Mouse (Mus musculus) embryonic facial prominence, embryonic 15.5 days (tissue): ENCODE data around the gene Tcl1b1. TPM values are rescaled to one million over a fixed set of nuclear protein-coding genes. Genes with fewer than 3 reads are reported as not detected.
"Not testable (repeated sequence)": the region's sequence is repeated elsewhere in the genome, so short reads cannot be mapped to it uniquely, and the experiment has no call there.

ENCODE experiments used
- ATAC-seq: fragments of 200-750 bp; cut with Nextera tagmentation; 2 replicates; pipeline ENCODE4 v1.8.0; 2017; ENCODE audit warnings: low read depth, moderate TSS enrichment; ENCODE audit not compliant: insufficient number of reproducible peaks, low FRiP score, low TSS enrichment
- H3K27ac ChIP-seq: fragments of 300-500 bp; sonication (generic); replicated peaks from 2 replicates; pipeline ENCODE4 v1.5.1; 2015; ENCODE audit warnings: mild to moderate bottlenecking, inconsistent platforms
- H3K27me3 ChIP-seq: fragments of 300-500 bp; sonication (generic); 2 replicates; pipeline ENCODE4 v1.6.1; 2015; ENCODE audit warnings: inconsistent platforms
- H3K36me3 ChIP-seq: fragments of 300-500 bp; sonication (generic); 2 replicates; pipeline ENCODE4 v1.6.1; 2015; ENCODE audit warnings: mild to moderate bottlenecking, inconsistent platforms
- H3K4me1 ChIP-seq: fragments of 300-500 bp; sonication (generic); 2 replicates; pipeline ENCODE4 v1.6.1; 2015; ENCODE audit warnings: inconsistent platforms
- H3K4me2 ChIP-seq: fragments of 300-500 bp; sonication (generic); replicated peaks from 2 replicates; pipeline ENCODE4 v1.6.1; 2015; ENCODE audit warnings: mild to moderate bottlenecking, inconsistent platforms
- H3K4me3 ChIP-seq: fragments of 300-500 bp; sonication (generic); replicated peaks from 2 replicates; pipeline ENCODE4 v1.5.1; 2015; ENCODE audit warnings: mild to moderate bottlenecking, inconsistent platforms
- H3K9ac ChIP-seq: fragments of 300-500 bp; sonication (generic); 2 replicates; pipeline ENCODE4 v1.6.1; 2015; ENCODE audit warnings: inconsistent platforms
- H3K9me3 ChIP-seq: fragments of 300-500 bp; sonication (generic); replicated peaks from 2 replicates; pipeline ENCODE4 v1.6.1; 2016; ENCODE audit warnings: inconsistent platforms
- WGBS: fragments of 180-500 bp; shearing (Covaris S2); methylation state at CpG from one replicate; pipeline ENCODE4 v1.1.7; 2015; 5-methylcytosine and 5-hydroxymethylcytosine counted together
- polyA plus RNA-seq: library from polyadenylated mRNA; unstranded; fragments of >200 nt; fragmentation: Nextera tagmentation; extraction: Ambion mirVana; gene quantifications from 2 replicates; pipeline ENCODE4 v1.2.1, GENCODE M21; 2015

The Tcl1b1 gene
- polyA plus RNA-seq, 1 experiment from 2014 or later: not detected

DNA sequence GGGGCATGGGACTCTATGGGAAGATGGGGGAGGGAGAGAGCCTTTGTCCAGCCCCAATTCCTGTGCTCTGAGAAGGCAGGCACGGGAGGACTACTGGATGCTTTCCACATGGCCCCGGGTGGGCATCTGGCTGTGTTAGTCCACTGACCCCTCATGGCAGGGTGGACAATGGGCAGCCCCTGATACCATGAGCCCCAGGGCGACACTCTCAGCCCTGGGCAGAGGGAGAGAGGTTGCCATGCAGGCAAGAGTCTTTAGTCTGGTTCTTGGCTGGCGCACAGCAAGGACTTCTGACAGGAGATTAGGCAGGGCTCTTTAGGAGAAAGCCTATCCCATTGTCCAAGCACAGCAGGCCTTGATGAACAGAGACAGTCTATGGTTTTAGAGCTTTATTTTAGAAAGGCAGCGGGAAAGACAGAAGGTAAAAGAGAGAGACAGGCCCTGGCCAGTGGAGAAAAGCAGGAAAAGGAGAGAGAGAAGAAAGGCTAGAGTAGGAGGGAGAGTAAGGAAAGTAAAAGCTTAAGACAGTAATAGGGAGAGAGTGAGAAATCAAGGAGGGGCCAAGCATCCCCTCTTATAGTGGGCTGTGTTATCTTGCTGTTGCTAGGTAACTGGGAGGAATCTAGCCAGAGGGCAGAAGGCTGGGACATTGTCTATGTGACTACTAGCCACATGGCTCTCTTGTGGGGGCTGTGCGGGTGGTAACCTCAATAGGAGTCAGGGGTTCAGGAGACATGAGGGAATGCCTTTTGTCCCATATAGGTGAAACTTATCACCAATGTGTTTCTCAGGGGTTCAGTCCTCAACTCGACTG lies 40.4 kb downstream of the Tcl1b1 start:
- WGBS: 42% methylated on average over 7 of the region's 7 CpGs
- H3K9me3 ChIP-seq, H3K4me1 ChIP-seq, H3K4me2 ChIP-seq, H3K27me3 ChIP-seq, H3K9ac ChIP-seq, H3K4me3 ChIP-seq, H3K27ac ChIP-seq, ATAC-seq, H3K36me3 ChIP-seq: not testable (repeated sequence)

DNA sequence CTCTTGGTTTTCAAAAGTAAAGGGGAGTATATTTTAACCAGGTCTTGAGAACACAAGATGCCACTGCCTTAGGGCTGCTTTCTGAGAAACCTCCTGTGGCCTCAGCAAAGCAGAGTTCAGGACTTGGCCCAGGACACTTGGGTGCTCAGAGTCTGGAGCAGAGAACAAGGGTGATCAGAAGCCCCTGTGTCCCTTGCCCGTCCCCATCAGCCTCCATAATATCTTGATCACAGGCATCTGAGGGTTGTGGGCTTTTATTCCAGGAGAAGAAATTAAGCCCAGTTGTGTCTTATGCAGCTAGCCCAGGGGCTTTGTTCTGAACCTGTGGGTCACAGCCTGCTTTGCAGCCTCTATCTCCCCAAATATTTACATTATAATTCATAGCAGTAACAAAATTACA lies 42.2 kb downstream of the Tcl1b1 start, which contains the start of gene Tcl1b4:
TSS of gene Tcl1b4 (plus strand) at position 301 of the 400 bp plus-strand sequence.
- 61% methylated on average over 1 of the region's 1 CpGs for WGBS
- not testable (repeated sequence) for H3K4me1 ChIP-seq, H3K36me3 ChIP-seq, ATAC-seq, H3K9me3 ChIP-seq, H3K4me2 ChIP-seq, H3K27me3 ChIP-seq, H3K9ac ChIP-seq, H3K4me3 ChIP-seq, H3K27ac ChIP-seq

GRCm38 (mm10) chr12:105207071-105207470 lies 47.6 kb downstream of the Tcl1b1 start:
- no peaks in the 10 kb centered on the region for H3K9me3 ChIP-seq
- H3K36me3 ChIP-seq: no peaks in the 10 kb centered on the region
- H3K4me3 ChIP-seq: no peak overlapping the region
- H3K4me2 ChIP-seq: no peak overlapping the region
- H3K9ac ChIP-seq: no peak overlapping the region
- no peaks in the 10 kb centered on the region for H3K4me1 ChIP-seq
- no peak overlapping the region for H3K27ac ChIP-seq
- no peak for ATAC-seq
- WGBS: 64% methylated on average over 1 of the region's 1 CpGs
- H3K27me3 ChIP-seq: no peaks in the 10 kb centered on the region

DNA sequence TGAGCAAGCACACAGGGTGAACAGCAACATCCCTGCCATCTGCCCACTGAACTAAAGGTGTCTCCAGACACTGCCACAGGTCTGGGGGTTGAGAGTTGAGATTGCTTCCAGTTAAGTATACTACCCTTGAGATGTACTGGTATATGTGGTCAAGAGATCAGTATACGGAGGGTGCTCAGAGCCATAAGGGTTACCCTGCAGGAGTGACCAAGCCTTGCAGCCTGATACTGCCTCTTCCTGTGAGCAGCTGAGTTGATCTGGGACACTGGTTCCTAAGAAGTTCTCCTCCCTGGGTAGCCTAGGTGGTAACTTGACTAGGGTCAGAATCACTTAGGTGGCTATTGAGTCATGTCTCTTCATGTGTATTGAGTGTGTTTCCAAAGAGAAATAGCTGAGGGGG lies 49.0 kb downstream of the Tcl1b1 start:
- no peak overlapping the region for H3K4me3 ChIP-seq
- no peak for ATAC-seq
- no peaks in the 10 kb centered on the region for H3K9me3 ChIP-seq
- no peaks in the 10 kb centered on the region for H3K27me3 ChIP-seq
- 93% methylated on average over 1 of the region's 1 CpGs for WGBS
- no peak overlapping the region for H3K4me2 ChIP-seq
- no peak overlapping the region for H3K27ac ChIP-seq
- no peaks in the 10 kb centered on the region for H3K4me1 ChIP-seq
- H3K9ac ChIP-seq: no peak overlapping the region
- H3K36me3 ChIP-seq: no peaks in the 10 kb centered on the region

GRCm38 (mm10) chr12:105209231-105209630 lies 49.7 kb downstream of the Tcl1b1 start:
- Histone ChIP-seq H3K4me1 (no peaks in the 10 kb centered on the region), H3K36me3 (no peaks in the 10 kb centered on the region), H3K4me2 (no peak overlapping the region), H3K27me3 (no peaks in the 10 kb centered on the region), H3K4me3 (no peak overlapping the region), H3K9ac (no peak overlapping the region), H3K9me3 (no peaks in the 10 kb centered on the region), H3K27ac (no peak overlapping the region)
- ATAC-seq: no peak
- WGBS: 89% methylated on average over 7 of the region's 7 CpGs

Other genes starting within 250 kb of the Tcl1b1 start
- gene Syne3, start 149.9 kb upstream of the Tcl1b1 start, polyA plus RNA-seq: 3.6 and 4.4 TPM in 2 replicates
- gene Glrx5, start 127.0 kb upstream of the Tcl1b1 start, polyA plus RNA-seq: 152 and 159 TPM in 2 replicates
- gene Tcl1b2, start 13.7 kb upstream of the Tcl1b1 start, polyA plus RNA-seq: not detected in 2 replicates
- not detected in 2 replicates for gene Tcl1b5, start 16.7 kb downstream of the Tcl1b1 start, polyA plus RNA-seq
- not detected in 2 replicates for gene Tcl1b3, start 31.4 kb downstream of the Tcl1b1 start, polyA plus RNA-seq
- gene Tcl1b4, start 42.3 kb downstream of the Tcl1b1 start, polyA plus RNA-seq: not detected in 2 replicates
- not detected in 2 replicates for gene Tcl1, start 63.1 kb downstream of the Tcl1b1 start, polyA plus RNA-seq
- 0.37 and 0.38 TPM in 2 replicates for gene Tunar, start 174.2 kb downstream of the Tcl1b1 start, polyA plus RNA-seq